Mouse (Mus musculus) monocyte, adult 5-6 weeks (primary cell): ENCODE measurements around the gene Nqo1. TPM values are rescaled to one million over a fixed set of nuclear protein-coding genes. Genes with fewer than 3 reads are reported as not detected.

Experiments used
- ATAC-seq: fragments of 153-309, 156-312 bp; replicated peaks from 2 replicates; pipeline ENCODE4 v1.8.0; 2017; ENCODE audit warnings: mild to moderate bottlenecking; ENCODE audit not compliant: low TSS enrichment, insufficient number of reproducible peaks, severe bottlenecking, poor library complexity, low FRiP score
- total RNA-seq: library from RNA; stranded (forward); fragments of 200-1000, 200-491, 200-594 nt; gene quantifications from 3 replicates; pipeline ENCODE4 v1.2.3, GENCODE M21; 2017

Gene Nqo1
- total RNA-seq, 1 experiment from 2014 or later, result 4.0 TPM

DNA sequence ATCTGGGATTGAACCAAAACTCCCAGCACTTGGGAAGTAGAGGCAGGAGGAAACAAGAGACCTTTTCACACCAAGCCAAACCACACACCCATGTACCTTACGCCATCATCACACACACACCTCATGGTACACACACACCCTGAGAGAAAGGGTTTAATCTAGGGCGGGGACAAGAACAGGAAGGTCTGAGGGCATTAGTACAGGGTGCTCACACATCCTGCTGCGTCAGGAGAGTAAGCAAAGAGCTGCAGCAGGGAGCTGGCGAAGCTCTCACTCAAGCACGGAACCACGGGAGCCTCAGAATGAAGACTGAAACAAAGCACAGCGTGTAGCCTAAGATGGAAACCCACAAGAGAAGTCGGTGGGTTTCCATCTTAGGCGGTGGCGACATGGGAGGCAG, 10.9 kb upstream of the Nqo1 start:
- no peak for ATAC-seq

DNA sequence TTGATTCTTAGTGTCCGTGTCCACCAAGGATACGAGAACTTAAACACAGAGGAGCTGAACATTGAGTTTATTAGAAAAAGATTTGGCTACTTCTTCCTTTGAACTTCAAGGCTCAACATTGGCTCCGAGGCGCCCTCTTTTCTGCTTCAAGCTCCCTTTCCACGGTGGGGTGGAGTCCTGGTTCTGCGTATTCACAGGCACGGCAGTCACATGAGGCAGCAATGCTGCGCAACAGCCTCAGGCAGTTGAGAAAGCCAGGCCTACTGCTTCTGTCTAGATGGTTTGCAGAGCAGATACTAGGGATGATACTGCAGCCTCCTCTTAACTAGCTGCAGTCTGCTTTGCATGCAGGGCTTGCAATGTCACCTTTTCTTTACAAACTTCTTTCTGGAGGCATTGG, 9.5 kb upstream of the Nqo1 start:
- ATAC-seq, result no peak

GRCm38 (mm10) chr8:107411391-107411790, 8.4 kb upstream of the Nqo1 start:
- ATAC-seq, result no peak

GRCm38 (mm10) chr8:107405935-107406334, 2.9 kb upstream of the Nqo1 start:
- no peak for ATAC-seq

GRCm38 (mm10) chr8:107404057-107404456, 1.1 kb upstream of the Nqo1 start:
- ATAC-seq, result no peak

DNA sequence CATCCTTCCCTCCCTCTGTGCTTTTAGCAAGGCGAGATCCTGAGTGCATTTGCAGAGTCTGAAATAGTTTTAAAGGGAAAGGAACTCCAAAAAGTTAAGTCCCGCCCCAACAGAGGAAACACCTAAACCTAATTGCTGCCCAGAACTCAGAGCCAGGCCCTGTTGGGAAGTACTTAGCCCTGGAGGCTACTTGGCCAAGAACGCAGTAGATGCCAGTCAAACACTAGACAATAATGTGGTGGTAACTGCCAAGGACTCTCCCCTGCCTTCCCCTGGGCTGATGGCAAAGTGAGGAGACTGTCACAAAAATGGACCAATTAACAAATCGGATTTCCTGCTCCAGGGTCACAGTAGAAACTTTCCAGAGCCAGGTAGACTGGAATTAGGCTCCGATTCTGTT, 1.1 kb downstream of the Nqo1 start:
- no peak for ATAC-seq

DNA sequence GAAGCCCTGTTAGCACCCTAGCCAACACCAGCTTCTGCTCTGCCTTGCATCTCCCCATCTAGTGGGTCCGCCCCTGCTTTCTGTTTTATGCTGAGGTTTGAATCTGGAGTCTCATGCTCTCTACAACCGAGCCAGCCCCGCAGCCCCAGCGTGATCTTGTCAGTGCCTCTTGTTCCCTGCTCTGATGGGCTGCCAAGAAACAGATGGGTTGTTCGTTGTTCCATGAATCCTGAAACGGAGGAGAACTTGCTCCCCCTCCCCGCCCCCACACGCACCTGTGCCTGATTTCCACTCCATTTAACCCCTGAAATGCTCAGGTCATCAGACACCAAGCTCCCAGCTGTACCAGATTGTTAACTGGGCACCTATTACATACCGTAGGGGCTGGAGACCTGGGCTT, 3.5 kb downstream of the Nqo1 start:
- ATAC-seq, result no peak

DNA sequence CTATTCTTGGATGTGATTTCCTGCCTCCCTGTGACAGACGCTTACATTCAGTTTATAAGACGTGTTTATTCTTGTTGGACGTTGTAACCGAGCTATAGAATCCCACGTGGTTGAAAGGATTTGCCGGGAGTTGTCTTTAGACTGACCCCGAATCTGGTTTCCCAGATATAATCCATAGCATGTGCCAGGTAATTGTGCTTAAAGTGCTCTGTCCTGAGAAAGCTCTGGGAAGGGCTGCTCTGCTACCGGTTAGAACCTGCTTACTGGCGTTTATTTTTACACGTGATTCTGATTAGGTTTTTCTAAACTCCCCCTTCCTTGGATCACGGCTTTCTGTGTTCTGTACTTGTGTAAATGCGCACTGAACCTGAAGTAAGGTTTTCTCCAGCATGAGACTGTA, 5.3 kb downstream of the Nqo1 start:
- no peak for ATAC-seq

- ATAC-seq, result no peak
These were observed 6.8 kb downstream of the Nqo1 start for GRCm38 (mm10) chr8:107396106-107396670.

DNA sequence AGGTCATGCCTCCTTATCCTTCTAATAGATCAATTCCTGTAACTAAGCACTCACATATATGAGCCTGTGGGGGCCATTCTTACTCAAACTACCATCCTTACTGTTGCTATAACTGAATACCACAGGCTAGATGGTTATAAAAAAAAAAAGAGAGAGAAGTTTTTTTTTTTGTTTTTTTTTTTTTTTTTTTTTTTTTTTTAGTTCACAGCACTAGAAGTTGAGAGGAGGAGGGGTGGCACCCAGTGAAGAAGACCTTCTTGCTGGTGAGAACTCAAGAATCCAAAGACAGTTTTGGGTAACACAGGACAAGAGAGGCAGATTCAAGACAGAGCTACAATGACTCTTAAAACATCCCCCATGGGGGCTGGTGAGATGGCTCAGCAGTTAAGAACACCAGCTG, 7.6 kb downstream of the Nqo1 start:
- no peak for ATAC-seq

- ATAC-seq, result no peak
These were observed 11.9 kb downstream of the Nqo1 start for GRCm38 (mm10) chr8:107391136-107391516.

GRCm38 (mm10) chr8:107390476-107391135, 12.4 kb downstream of the Nqo1 start:
- ATAC-seq, result no peak

DNA sequence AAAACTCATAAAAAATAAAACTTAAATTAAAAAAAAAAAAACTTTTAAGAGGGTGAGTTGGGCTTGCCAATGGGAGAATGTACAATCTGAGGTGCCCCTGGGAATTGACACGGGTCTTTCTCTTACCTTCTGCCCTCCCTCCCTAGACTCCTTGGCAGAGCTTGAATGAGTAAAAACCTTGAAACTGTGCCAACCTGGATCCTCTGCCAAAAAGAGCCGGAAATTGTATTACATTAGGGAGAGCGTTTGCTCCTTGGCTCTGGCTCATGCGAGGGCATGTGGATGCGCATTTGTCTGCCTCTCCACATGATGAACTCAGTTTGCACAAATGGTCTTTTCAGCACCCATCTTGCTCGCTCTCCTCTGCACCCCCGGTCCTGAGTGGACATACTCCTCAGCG, 13.4 kb downstream of the Nqo1 start:
- no peak for ATAC-seq

GRCm38 (mm10) chr8:107387861-107388260, 15.1 kb downstream of the Nqo1 start:
- no peak for ATAC-seq

GRCm38 (mm10) chr8:107386642-107387041, 16.4 kb downstream of the Nqo1 start:
- ATAC-seq, result no peak

DNA sequence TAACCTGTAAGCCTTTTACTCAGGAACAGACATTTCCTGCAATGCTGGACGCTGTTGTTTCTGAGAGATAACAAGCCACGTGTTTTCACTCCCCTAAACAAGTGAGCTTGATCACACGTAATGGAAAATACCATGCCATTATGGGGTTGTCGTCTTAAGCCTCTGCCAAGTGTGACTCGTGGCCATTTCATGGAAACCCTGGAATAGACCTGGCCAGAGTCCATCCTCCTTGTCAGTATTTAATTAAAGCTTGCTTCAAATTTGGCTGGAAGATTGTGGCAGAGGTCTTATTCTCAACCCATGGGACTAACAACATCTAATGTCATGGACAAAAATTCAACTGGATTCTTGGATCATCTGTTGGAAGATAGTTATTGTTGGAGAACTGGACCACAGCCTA, 16.8 kb downstream of the Nqo1 start:
- no peak for ATAC-seq

DNA sequence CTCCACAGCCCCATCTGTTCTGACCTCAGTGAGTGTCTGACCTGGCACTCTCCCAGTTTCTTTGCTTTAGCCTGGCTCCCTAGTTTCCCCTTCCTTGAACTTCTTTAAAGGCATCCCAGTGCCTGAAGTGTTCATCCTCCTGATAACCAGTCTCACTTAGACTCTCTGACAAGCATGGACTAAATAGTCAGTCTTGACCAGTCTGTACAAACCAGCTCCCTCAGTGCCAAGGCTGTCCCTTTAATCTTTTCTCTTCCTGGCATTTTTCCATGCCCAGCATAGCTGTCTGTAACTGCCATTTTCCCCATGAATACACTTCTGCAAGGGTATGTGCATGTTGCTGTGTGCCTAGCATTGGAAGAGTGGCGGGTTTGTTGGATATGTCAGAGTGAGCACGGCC, 17.9 kb downstream of the Nqo1 start:
- no peak for ATAC-seq

GRCm38 (mm10) chr8:107384651-107385050, 18.4 kb downstream of the Nqo1 start:
- ATAC-seq, result no peak

- no peak for ATAC-seq
These were observed 20.1 kb downstream of the Nqo1 start for GRCm38 (mm10) chr8:107382898-107383297.

DNA sequence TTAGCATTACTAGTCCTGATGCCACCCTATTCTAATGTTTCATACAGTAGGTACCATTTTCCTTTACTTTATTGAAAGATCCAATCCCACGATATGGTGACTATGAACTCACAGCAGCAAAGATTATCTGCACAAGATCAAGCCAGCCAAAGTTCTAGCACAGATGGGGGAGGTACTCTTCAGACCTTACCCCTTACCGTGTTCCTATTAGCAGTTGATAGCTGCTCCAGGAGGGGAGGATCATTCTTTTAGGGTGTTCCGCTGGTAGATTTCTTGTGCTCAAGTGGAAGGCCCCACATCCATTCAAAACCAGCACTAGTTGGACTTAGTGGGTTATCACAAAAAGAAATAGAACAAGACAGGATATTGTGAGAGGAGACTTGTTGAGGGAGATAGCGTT, 21.3 kb downstream of the Nqo1 start:
- no peak for ATAC-seq

DNA sequence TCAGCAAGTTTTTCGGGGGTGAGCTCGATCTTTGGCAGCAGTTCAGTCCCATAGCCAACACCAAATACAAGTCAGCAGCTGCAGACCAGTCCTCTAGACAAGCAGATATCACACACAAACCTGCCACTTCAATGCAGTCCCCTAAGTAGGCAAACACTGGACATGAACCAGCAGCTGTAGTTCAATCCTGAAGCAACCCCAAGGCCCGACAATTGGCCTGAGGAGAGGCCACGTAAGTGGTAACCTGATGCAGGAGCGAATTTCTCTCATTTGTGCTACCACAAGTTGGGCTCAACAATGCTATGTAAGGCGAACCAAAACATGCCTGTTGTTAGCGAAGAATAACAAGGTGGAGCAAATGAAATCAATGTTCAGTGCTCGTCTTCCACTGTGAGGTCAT, 22.3 kb downstream of the Nqo1 start:
- ATAC-seq, result no peak
